Mouse (Mus musculus): Measurements from ENCODE around the gene Zfp408. TPM values are rescaled to one million over a fixed set of nuclear protein-coding genes. Genes with fewer than 3 reads are reported as not detected.

Gene Zfp408
- polyA plus RNA-seq, 1 experiment from 2014 or later = 7.5 TPM

GRCm38 (mm10) chr2:91656774-91657173, 7.2 kb upstream of the Zfp408 start:
- Histone ChIP-seq H3K9me3 (replicated peaks; ENCODE audit: control insufficient read depth, low read length) (no peaks in the 10 kb centered on the region), H3K4me2 (ENCODE audit: low read length) (no peak overlapping the region), H3K27me3 (replicated peaks; ENCODE audit: control insufficient read depth, insufficient read depth, low read length) (no peaks in the 10 kb centered on the region), H3K9ac (ENCODE audit: low read length) (no peak overlapping the region), H3K36me3 (ENCODE audit: control insufficient read depth, insufficient read depth, low read length) (peaks cover 68% of the 10 kb centered on the region), H3K4me1 (ENCODE audit: control insufficient read depth, insufficient read depth, low read length) (no peaks in the 10 kb centered on the region), H3K27ac (ENCODE audit: low read depth, low read length) (no peak overlapping the region), H3K4me3 (ENCODE audit: low read depth, low read length) (no peak overlapping the region)
- ATAC-seq (no peak), DNase-seq (ENCODE audit: low spot score) (no peak)
- 70% methylated on average over 8 of the region's 8 CpGs for WGBS

- peaks cover 4% of the 10 kb centered on the region for H3K4me1 ChIP-seq (ENCODE audit: control insufficient read depth, insufficient read depth, low read length)
- H3K4me2 ChIP-seq (ENCODE audit: low read length) = no peak overlapping the region
- WGBS = 72% methylated on average over 6 of the region's 6 CpGs
- ATAC-seq (no peak), DNase-seq (ENCODE audit: low spot score) (no peak)
- no peak overlapping the region for H3K4me3 ChIP-seq (ENCODE audit: low read depth, low read length)
- no peaks in the 10 kb centered on the region for H3K9me3 ChIP-seq (replicated peaks; ENCODE audit: control insufficient read depth, low read length)
- H3K27ac ChIP-seq (ENCODE audit: low read depth, low read length) = no peak overlapping the region
- no peak overlapping the region for H3K9ac ChIP-seq (ENCODE audit: low read length)
- peaks cover 61% of the 10 kb centered on the region for H3K36me3 ChIP-seq (ENCODE audit: control insufficient read depth, insufficient read depth, low read length)
- H3K27me3 ChIP-seq (replicated peaks; ENCODE audit: control insufficient read depth, insufficient read depth, low read length) = no peaks in the 10 kb centered on the region
Measured at GRCm38 (mm10) chr2:91655827-91656226, 6.2 kb upstream of the Zfp408 start.

- DNase-seq (ENCODE audit: low spot score) (no peak), ATAC-seq (no peak)
- Histone ChIP-seq H3K36me3 (ENCODE audit: control insufficient read depth, insufficient read depth, low read length) (peaks cover 61% of the 10 kb centered on the region), H3K27me3 (replicated peaks; ENCODE audit: control insufficient read depth, insufficient read depth, low read length) (no peaks in the 10 kb centered on the region), H3K4me3 (ENCODE audit: low read depth, low read length) (no peak overlapping the region), H3K9me3 (replicated peaks; ENCODE audit: control insufficient read depth, low read length) (no peaks in the 10 kb centered on the region), H3K4me1 (ENCODE audit: control insufficient read depth, insufficient read depth, low read length) (peaks cover 7% of the 10 kb centered on the region), H3K9ac (ENCODE audit: low read length) (no peak overlapping the region), H3K4me2 (ENCODE audit: low read length) (no peak overlapping the region), H3K27ac (ENCODE audit: low read depth, low read length) (no peak overlapping the region)
- 95% methylated on average over 5 of the region's 5 CpGs for WGBS
Measured at GRCm38 (mm10) chr2:91655388-91655787, 5.8 kb upstream of the Zfp408 start.

GRCm38 (mm10) chr2:91652863-91653262, 3.3 kb upstream of the Zfp408 start:
- peaks cover 13% of the 10 kb centered on the region for H3K4me1 ChIP-seq (ENCODE audit: control insufficient read depth, insufficient read depth, low read length)
- ATAC-seq (no peak), DNase-seq (ENCODE audit: low spot score) (peak; percentile 12)
- no peaks in the 10 kb centered on the region for H3K27me3 ChIP-seq (replicated peaks; ENCODE audit: control insufficient read depth, insufficient read depth, low read length)
- no peak overlapping the region for H3K4me2 ChIP-seq (ENCODE audit: low read length)
- no peaks in the 10 kb centered on the region for H3K9me3 ChIP-seq (replicated peaks; ENCODE audit: control insufficient read depth, low read length)
- H3K4me3 ChIP-seq (ENCODE audit: low read depth, low read length) = no peak overlapping the region
- no peak overlapping the region for H3K27ac ChIP-seq (ENCODE audit: low read depth, low read length)
- peaks cover 48% of the 10 kb centered on the region for H3K36me3 ChIP-seq (ENCODE audit: control insufficient read depth, insufficient read depth, low read length)
- H3K9ac ChIP-seq (ENCODE audit: low read length) = 0 out of 2 replicates have a peak overlapping the region, but pooled peaks have one; percentile 13
- 63% methylated on average over 6 of the region's 6 CpGs for WGBS

GRCm38 (mm10) chr2:91651458-91652258, 2.1 kb upstream of the Zfp408 start:
- Histone ChIP-seq H3K4me2 (ENCODE audit: low read length) (no peak overlapping the region), H3K4me1 (ENCODE audit: control insufficient read depth, insufficient read depth, low read length) (peaks cover 13% of the 10 kb centered on the region), H3K9me3 (replicated peaks; ENCODE audit: control insufficient read depth, low read length) (no peaks in the 10 kb centered on the region), H3K27me3 (replicated peaks; ENCODE audit: control insufficient read depth, insufficient read depth, low read length) (no peaks in the 10 kb centered on the region), H3K9ac (ENCODE audit: low read length) (no peak overlapping the region), H3K27ac (ENCODE audit: low read depth, low read length) (no peak overlapping the region), H3K36me3 (ENCODE audit: control insufficient read depth, insufficient read depth, low read length) (peaks cover 48% of the 10 kb centered on the region), H3K4me3 (ENCODE audit: low read depth, low read length) (no peak overlapping the region)
- DNase-seq (ENCODE audit: low spot score) (no peak), ATAC-seq (no peak)
- 87% methylated on average over 14 of the region's 14 CpGs for WGBS

GRCm38 (mm10) chr2:91650360-91650995, 887 bp upstream of the Zfp408 start:
- no peaks in the 10 kb centered on the region for H3K9me3 ChIP-seq (replicated peaks; ENCODE audit: control insufficient read depth, low read length)
- H3K9ac ChIP-seq (ENCODE audit: low read length) = peak overlapping the region; percentile 80
- no peak for DNase-seq (ENCODE audit: low spot score)
- peak overlapping the region; percentile 100 for H3K4me2 ChIP-seq (ENCODE audit: low read length)
- H3K27ac ChIP-seq (ENCODE audit: low read depth, low read length) = peak overlapping the region; percentile 66
- 20% methylated on average over 16 of the region's 16 CpGs for WGBS
- H3K27me3 ChIP-seq (replicated peaks; ENCODE audit: control insufficient read depth, insufficient read depth, low read length) = no peaks in the 10 kb centered on the region
- peaks cover 13% of the 10 kb centered on the region for H3K4me1 ChIP-seq (ENCODE audit: control insufficient read depth, insufficient read depth, low read length)
- H3K36me3 ChIP-seq (ENCODE audit: control insufficient read depth, insufficient read depth, low read length) = peaks cover 48% of the 10 kb centered on the region
- peak; percentile 45 for ATAC-seq
- H3K4me3 ChIP-seq (ENCODE audit: low read depth, low read length) = peak overlapping the region; percentile 90

GRCm38 (mm10) chr2:91649152-91649551, 439 bp downstream of the Zfp408 start:
- Histone ChIP-seq H3K27ac (ENCODE audit: low read depth, low read length) (peak overlapping the region; percentile 79; the same call in 1 of the 2 replicates), H3K4me3 (ENCODE audit: low read depth, low read length) (peak overlapping the region; percentile 90), H3K4me1 (ENCODE audit: control insufficient read depth, insufficient read depth, low read length) (peaks cover 13% of the 10 kb centered on the region), H3K36me3 (ENCODE audit: control insufficient read depth, insufficient read depth, low read length) (peaks cover 48% of the 10 kb centered on the region), H3K9me3 (replicated peaks; ENCODE audit: control insufficient read depth, low read length) (no peaks in the 10 kb centered on the region), H3K4me2 (ENCODE audit: low read length) (peak overlapping the region; percentile 100), H3K27me3 (replicated peaks; ENCODE audit: control insufficient read depth, insufficient read depth, low read length) (no peaks in the 10 kb centered on the region), H3K9ac (ENCODE audit: low read length) (peak overlapping the region; percentile 94)
- no peak for DNase-seq (ENCODE audit: low spot score)
- no peak for ATAC-seq
- 5% methylated on average over 15 of the region's 15 CpGs for WGBS

- no peak overlapping the region for H3K9ac ChIP-seq (ENCODE audit: low read length)
- DNase-seq (ENCODE audit: low spot score) (peak; percentile 79), ATAC-seq (no peak)
- no peaks in the 10 kb centered on the region for H3K9me3 ChIP-seq (replicated peaks; ENCODE audit: control insufficient read depth, low read length)
- peaks cover 50% of the 10 kb centered on the region for H3K36me3 ChIP-seq (ENCODE audit: control insufficient read depth, insufficient read depth, low read length)
- H3K27ac ChIP-seq (ENCODE audit: low read depth, low read length) = no peak overlapping the region
- no peak overlapping the region for H3K4me2 ChIP-seq (ENCODE audit: low read length)
- H3K4me1 ChIP-seq (ENCODE audit: control insufficient read depth, insufficient read depth, low read length) = peaks cover 13% of the 10 kb centered on the region
- 32% methylated on average over 1 of the region's 1 CpGs for WGBS
- no peaks in the 10 kb centered on the region for H3K27me3 ChIP-seq (replicated peaks; ENCODE audit: control insufficient read depth, insufficient read depth, low read length)
- H3K4me3 ChIP-seq (ENCODE audit: low read depth, low read length) = no peak overlapping the region
Measured at GRCm38 (mm10) chr2:91646733-91647132, 2.9 kb downstream of the Zfp408 start.

GRCm38 (mm10) chr2:91645811-91646210, 3.8 kb downstream of the Zfp408 start:
- WGBS = 92% methylated on average over 11 of the region's 11 CpGs
- Histone ChIP-seq H3K9ac (ENCODE audit: low read length) (no peak overlapping the region), H3K4me3 (ENCODE audit: low read depth, low read length) (no peak overlapping the region), H3K4me1 (ENCODE audit: control insufficient read depth, insufficient read depth, low read length) (peaks cover 9% of the 10 kb centered on the region), H3K27me3 (replicated peaks; ENCODE audit: control insufficient read depth, insufficient read depth, low read length) (no peaks in the 10 kb centered on the region), H3K27ac (ENCODE audit: low read depth, low read length) (no peak overlapping the region), H3K4me2 (ENCODE audit: low read length) (no peak overlapping the region), H3K9me3 (replicated peaks; ENCODE audit: control insufficient read depth, low read length) (no peaks in the 10 kb centered on the region), H3K36me3 (ENCODE audit: control insufficient read depth, insufficient read depth, low read length) (peaks cover 49% of the 10 kb centered on the region)
- ATAC-seq = no peak
- DNase-seq (ENCODE audit: low spot score) = no peak

Data from forebrain, embryonic 14.5 days (tissue).